Mouse (Mus musculus): ENCODE data around the gene Slbp.

The Slbp gene

GRCm38 (mm10) chr5:33651921-33652782 is at the start of gene Slbp:
Gene Slbp (minus strand): TSS chr5:33652574.
- DNase-seq (ENCODE audit: low read depth, low spot score), result peak; percentile 98

- no peak for DNase-seq (ENCODE audit: low read depth, low spot score)
Observed at GRCm38 (mm10) chr5:33701832-33702231, 49.5 kb upstream of the Slbp start.

- DNase-seq (ENCODE audit: low read depth, low spot score), result no peak
Observed at GRCm38 (mm10) chr5:33700010-33700409, 47.6 kb upstream of the Slbp start.

- no peak for DNase-seq (ENCODE audit: low read depth, low spot score)
Observed at GRCm38 (mm10) chr5:33698669-33699068, 46.3 kb upstream of the Slbp start.

- no peak for DNase-seq (ENCODE audit: low read depth, low spot score)
Observed at GRCm38 (mm10) chr5:33697947-33698512, 45.7 kb upstream of the Slbp start.

GRCm38 (mm10) chr5:33697534-33697933 is 45.2 kb upstream of the Slbp start:
- no peak for DNase-seq (ENCODE audit: low read depth, low spot score)

GRCm38 (mm10) chr5:33696430-33696829 is 44.1 kb upstream of the Slbp start:
- DNase-seq (ENCODE audit: low read depth, low spot score), result no peak

- DNase-seq (ENCODE audit: low read depth, low spot score), result peak; percentile 51
Observed at GRCm38 (mm10) chr5:33695718-33696121, 43.3 kb upstream of the Slbp start.

- DNase-seq (ENCODE audit: low read depth, low spot score), result peak; percentile 46
Observed at GRCm38 (mm10) chr5:33694848-33695717, 42.7 kb upstream of the Slbp start.

- no peak for DNase-seq (ENCODE audit: low read depth, low spot score)
Observed at GRCm38 (mm10) chr5:33694461-33694847, 42.1 kb upstream of the Slbp start.

GRCm38 (mm10) chr5:33692393-33692792 is 40.0 kb upstream of the Slbp start:
- DNase-seq (ENCODE audit: low read depth, low spot score), result no peak

GRCm38 (mm10) chr5:33689852-33690645 is 37.7 kb upstream of the Slbp start:
- no peak for DNase-seq (ENCODE audit: low read depth, low spot score)

GRCm38 (mm10) chr5:33689221-33689844 is 37.0 kb upstream of the Slbp start:
- no peak for DNase-seq (ENCODE audit: low read depth, low spot score)

GRCm38 (mm10) chr5:33688278-33689220 is 36.2 kb upstream of the Slbp start:
- no peak for DNase-seq (ENCODE audit: low read depth, low spot score)

- DNase-seq (ENCODE audit: low read depth, low spot score), result no peak
Observed at GRCm38 (mm10) chr5:33687142-33687541, 34.8 kb upstream of the Slbp start.

GRCm38 (mm10) chr5:33684932-33685331 is 32.6 kb upstream of the Slbp start:
- no peak for DNase-seq (ENCODE audit: low read depth, low spot score)

- peak; percentile 28 for DNase-seq (ENCODE audit: low read depth, low spot score)
Observed at GRCm38 (mm10) chr5:33683897-33684652, 31.7 kb upstream of the Slbp start.

- no peak for DNase-seq (ENCODE audit: low read depth, low spot score)
Observed at GRCm38 (mm10) chr5:33682963-33683362, 30.6 kb upstream of the Slbp start.
